8 mouse cellular contexts compared by ENCODE assay signal in genomic region chr17:7826819-7827515, GRCm38 (mm10). TPM values are rescaled to one million over a fixed set of nuclear protein-coding genes. Genes with fewer than 3 reads are reported as not detected.
DNase-seq lines count a peak whose midpoint lies in the region; ATAC-seq and TF ChIP-seq lines count a peak whose summit lies in the region.

Fndc1 (minus strand) TSS chr17:7827302.

- ATAC-seq in hindbrain, embryonic 15.5 days (ENCODE audit: low FRiP score, low read depth): peak; percentile 78
- no peak for ATAC-seq in inflammation-experienced regulatory T-cells, adult 6 months

- H3K9me3 ChIP-seq in hindbrain, embryonic 15.5 days: no peaks in the 10 kb centered on the region

- peak within 1 kb of the TSS; percentile 54 for H3K4me3 ChIP-seq in hindbrain, embryonic 15.5 days
- peak within 1 kb of the TSS; percentile 49 for H3K4me3 ChIP-seq in small intestine, adult 2 months (ENCODE audit: low read depth, low read length)

- H3K4me2 ChIP-seq in hindbrain, embryonic 15.5 days: peak within 1 kb of the TSS; percentile 98

- H3K36me3 ChIP-seq in hindbrain, embryonic 15.5 days: no peaks in the 10 kb centered on the region
- no peaks in the 10 kb centered on the region for H3K36me3 ChIP-seq in small intestine, adult 2 months (ENCODE audit: control insufficient read depth, insufficient read depth, low read length)

- H3K27me3 ChIP-seq in hindbrain, embryonic 15.5 days: peaks cover 31% of the 10 kb centered on the region
- H3K27me3 ChIP-seq in small intestine, adult 2 months (ENCODE audit: control insufficient read depth, insufficient read depth, low read length): peaks cover 8% of the 10 kb centered on the region; the same call in 1 of the 2 replicates

- H3K27ac ChIP-seq in hindbrain, embryonic 15.5 days (replicated peaks): no peak within 1 kb of the TSS
- no peak within 1 kb of the TSS for H3K27ac ChIP-seq in small intestine, adult 2 months (ENCODE audit: insufficient read depth, low read depth, low read length)

- peaks cover 10% of the 10 kb centered on the region for H3K4me1 ChIP-seq in hindbrain, embryonic 15.5 days (replicated peaks)
- H3K4me1 ChIP-seq in small intestine, adult 2 months (ENCODE audit: control insufficient read depth, insufficient read depth, insufficient read length, low read length): peaks cover 4% of the 10 kb centered on the region; the same call in 1 of the 2 replicates

- TF ChIP-seq CTCF in small intestine, adult 2 months (IDR thresholded peaks at IDR 0.05; ENCODE audit: extremely low read depth, insufficient read length, insufficient replicate concordance, low read depth, low read length): peak; percentile 46; the same call in 1 of the 2 replicates

- peak; percentile 46 to 78 for DNase-seq in adrenal gland, adult (ENCODE audit: inconsistent age in 2 of 2, low spot score in 1 of 2)
- peak; percentile 35 to 58 for DNase-seq in cerebellum, postnatal 36 days
- peak; percentile 57 to 63 for DNase-seq in gastrocnemius, adult 8-10 months (ENCODE audit: low spot score in 2 of 2)
- DNase-seq in left cerebral cortex, postnatal 4 days: peak; percentile 73
- peak; percentile 71 for DNase-seq in mesoderm, embryonic 11.5 days (ENCODE audit: low read depth, low spot score)

- intact Hi-C loops in left cerebral cortex, postnatal 4 days (cut with DNase I): no loop called here

- peak within 1 kb of the TSS; percentile 57 for H3K9ac ChIP-seq in hindbrain, embryonic 15.5 days

- 2% methylated on average over 57 of the region's 60 CpGs for WGBS in hindbrain, embryonic 15.5 days
- 4% methylated on average over 60 of the region's 60 CpGs for WGBS in small intestine, adult 2 months

- TF ChIP-seq POLR2A in small intestine, adult 2 months (IDR thresholded peaks at IDR 0.05; ENCODE audit: low read depth, low read length): no peak

RNA-seq across cellular contexts. Expression of gene Fndc1, which starts in this region (rescaled TPM):
- total RNA-seq in gastrocnemius, adult 8-10 months (2022): 10 to 100 TPM; 15.8 to 29.7 (median 18.6) TPM
- 8.0 and 8.2 TPM in 2 replicates for polyA plus RNA-seq in hindbrain, embryonic 15.5 days (2015; fragmentation: Nextera tagmentation; extraction: Ambion mirVana)
- total RNA-seq in left cerebral cortex, postnatal 4 days (2021): 10 to 100 TPM in 1 of 2 experiments, 1 to 10 TPM in 1; 8.2 to 10.5 TPM
- polyA plus RNA-seq in small intestine, adult 2 months (2012; rRNA removed): 4.8 and 12.0 TPM in 2 replicates
- not detected for polyA plus RNA-seq in inflammation-experienced regulatory T-cells, adult 6 months (2017; shearing (Covaris generic))
